Mouse (Mus musculus) adrenal gland, postnatal 4 days (tissue): ENCODE results near the gene C1qa. TPM values are rescaled to one million over a fixed set of nuclear protein-coding genes. Genes with fewer than 3 reads are reported as not detected.
A peak's percentile ranks its signal among the peaks of the same experiment; 100 is the strongest.

Experiments used
- DNase-seq, 2 experiments: peaks; one replicate each; pipeline ENCODE4 v3.0.0; 2021 to 2022; ENCODE audit warnings: low spot score in 2 of 2, mixed read lengths in 2 of 2
- long read RNA-seq, 2 experiments: library from polyadenylated mRNA; stranded (forward); transcript quantifications; one replicate each; pipeline ENCODE4 v2.0.0; 2021
- total RNA-seq, 2 experiments: library from RNA; stranded (reverse); gene quantifications; 2 replicates each; pipeline ENCODE4 v1.2.3; 2021

Gene C1qa
- 10 to 100 TPM; 49.1 to 55.4 TPM for total RNA-seq
- long read RNA-seq, experiment 1, transcript C1qa-201 (3 exons, 1,040 nt), result major isoform, 71 of 77 reads
- long read RNA-seq, experiment 1, partial matches to known transcripts, result 6 of 77 reads
- long read RNA-seq, experiment 1, other reads (novel, unspliced or antisense), result 0 of 77 reads
- long read RNA-seq, experiment 2, transcript C1qa-201 (3 exons, 1,040 nt), result major isoform, 53 of 64 reads
- long read RNA-seq, experiment 2, partial matches to known transcripts, result 4 of 64 reads
- long read RNA-seq, experiment 2, other reads (novel, unspliced or antisense), result 7 of 64 reads

DNA sequence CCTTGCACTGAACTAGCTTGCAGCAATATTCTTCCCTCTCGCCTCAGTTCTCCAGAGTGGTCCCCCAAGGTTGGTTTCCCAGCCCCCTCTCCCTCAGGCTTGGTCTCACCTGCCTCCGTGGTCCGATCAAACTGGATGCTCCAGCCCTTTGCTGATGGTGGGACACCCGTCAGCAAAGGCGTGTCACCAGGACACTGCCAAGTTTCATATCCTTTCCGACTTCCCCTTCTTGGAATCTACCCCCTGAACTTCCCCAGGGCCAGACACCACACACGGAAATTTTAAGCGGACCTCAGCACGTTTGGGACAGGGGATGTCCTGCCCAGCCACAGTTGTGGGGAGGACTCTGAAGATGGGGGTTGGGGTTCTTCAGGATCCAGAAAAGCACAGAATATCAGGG lies at the start of gene C1qa:
TSS of gene C1qa (minus strand) at position 167 of the 400 bp plus-strand sequence.
- DNase-seq, result no peak

DNA sequence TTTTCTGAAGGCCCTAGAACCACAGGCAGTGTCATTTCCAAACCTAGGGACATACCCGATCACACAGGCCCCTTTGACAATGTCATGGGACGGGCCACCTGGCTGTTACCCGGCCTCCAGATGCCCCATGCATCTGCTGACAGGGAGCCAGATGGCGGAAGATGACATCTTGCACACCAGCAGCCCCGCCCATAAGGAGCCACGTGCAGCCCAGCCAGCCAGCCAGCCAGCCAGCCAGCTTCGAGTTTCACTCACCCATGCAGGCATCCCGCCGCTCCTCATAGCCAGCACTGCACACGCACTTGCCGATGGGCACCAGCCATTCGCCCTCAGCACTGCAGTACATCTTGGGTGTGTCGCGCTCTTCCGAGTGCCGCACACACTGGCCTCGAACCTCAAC lies 46.8 kb upstream of the C1qa start:
- no peak for DNase-seq

DNA sequence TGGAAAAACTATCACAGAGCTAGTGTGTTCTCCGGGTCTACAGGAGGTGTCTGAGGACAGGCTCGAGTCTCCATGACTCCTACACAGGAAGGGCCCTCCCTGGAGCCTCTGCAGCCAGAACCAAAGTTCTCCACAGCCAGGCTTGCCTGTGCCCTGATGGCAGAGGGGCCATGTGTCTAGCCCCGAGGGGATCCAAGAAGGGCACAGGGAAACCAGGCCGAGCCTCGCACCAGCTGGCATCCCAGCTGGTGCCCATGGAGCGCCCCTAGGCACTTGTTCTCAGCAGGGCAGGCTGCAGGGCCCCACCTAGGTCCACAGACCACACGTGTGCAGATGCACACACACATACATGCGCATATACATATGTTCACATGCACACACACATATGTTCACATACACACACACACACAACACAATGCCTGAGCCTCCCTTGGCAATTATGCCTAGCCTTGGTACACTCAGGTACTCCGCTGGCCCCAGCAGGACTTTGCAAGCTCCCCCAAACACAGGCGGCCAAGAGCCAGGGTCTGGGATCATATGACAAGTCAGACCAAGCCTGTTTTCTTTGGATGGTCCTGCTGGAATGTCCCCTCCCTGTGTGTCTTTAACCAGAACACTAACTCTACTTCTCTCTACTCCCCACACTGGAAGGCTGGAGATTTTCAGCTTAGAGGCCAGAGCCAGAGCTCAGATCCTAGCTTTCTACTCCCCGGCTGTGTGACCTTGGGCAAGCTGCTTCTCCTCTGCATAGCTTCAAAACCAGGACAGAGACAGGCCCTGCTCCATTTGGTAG lies 46.2 kb upstream of the C1qa start:
- no peak for DNase-seq

DNA sequence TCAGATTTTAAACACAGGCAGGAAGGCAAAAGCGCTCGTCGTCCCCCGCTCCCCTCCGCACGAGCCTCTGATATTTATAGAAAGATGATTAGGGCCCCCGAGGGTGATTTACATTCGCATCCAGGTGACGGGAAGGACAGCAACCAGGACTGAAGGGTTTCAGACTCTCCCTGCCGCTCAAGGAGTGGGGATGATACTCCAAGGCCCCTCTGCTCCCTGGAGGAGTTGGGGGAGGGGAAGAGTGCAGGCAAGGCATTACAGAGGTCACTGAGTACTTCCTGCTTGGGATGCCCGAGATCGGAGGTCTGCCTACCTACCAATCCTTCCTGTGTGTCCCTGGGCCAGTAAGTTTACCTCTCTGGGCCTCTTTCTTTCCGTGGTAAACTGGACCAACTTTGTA lies 44.6 kb upstream of the C1qa start:
- DNase-seq, result no peak

DNA sequence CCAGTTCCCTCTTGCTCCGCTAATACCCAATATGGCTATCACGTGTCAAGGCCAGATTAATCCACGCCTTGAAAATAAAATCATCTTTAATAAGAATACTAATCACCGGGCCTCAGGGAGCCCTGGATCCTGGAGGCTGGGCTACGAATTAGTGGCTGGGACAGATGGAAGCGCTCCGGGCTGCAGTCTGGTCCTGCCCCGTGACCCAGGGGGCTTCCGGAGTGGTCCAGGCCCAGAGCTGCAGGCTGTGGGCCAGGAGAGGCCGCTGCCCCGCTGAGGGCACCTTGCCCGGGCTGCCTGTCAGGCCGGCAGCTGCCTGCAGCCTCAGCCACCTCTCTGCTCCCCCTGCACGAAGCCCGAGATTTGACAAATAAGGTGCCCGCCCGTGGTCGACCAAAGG lies 44.2 kb upstream of the C1qa start:
- no peak for DNase-seq

DNA sequence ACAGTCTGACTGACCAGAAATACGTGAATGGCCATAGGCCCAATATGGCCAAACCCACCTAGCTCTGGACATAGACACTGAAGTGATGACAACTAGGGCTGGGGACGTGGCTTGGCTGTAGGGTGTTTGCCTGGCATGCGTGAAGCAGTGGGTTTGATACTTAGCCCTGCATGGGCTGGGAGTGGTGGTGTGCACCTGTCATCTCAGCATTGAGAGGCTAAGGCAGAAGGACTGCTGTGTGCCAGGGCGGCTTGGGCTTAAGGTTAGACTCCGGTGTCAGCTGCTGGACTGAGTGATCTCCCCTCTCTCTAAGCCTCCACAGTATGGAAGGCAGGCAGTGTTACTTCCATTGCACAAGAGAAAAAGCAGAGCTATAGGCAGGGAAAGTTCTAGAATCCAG lies 39.3 kb upstream of the C1qa start:
- no peak for DNase-seq

DNA sequence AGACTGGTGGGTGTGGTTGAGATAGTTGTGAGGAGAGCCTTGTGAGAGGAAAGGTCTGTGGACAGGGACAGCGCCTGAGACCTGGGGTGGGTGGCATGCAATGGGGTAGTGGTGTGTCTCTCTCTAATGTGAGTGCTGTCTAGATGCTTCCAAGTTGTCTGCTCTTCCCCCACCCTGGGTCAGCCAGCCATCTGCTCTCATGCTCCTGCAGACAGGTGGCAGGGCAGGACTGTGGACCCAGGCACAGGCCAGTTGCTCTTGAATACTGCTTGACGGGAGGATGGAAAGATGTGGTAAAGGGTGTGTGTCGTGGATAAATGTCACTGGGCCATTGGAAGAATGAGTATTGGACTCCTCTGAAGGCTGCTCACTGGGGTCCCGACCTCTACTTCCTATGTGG lies 38.7 kb upstream of the C1qa start:
- no peak for DNase-seq

DNA sequence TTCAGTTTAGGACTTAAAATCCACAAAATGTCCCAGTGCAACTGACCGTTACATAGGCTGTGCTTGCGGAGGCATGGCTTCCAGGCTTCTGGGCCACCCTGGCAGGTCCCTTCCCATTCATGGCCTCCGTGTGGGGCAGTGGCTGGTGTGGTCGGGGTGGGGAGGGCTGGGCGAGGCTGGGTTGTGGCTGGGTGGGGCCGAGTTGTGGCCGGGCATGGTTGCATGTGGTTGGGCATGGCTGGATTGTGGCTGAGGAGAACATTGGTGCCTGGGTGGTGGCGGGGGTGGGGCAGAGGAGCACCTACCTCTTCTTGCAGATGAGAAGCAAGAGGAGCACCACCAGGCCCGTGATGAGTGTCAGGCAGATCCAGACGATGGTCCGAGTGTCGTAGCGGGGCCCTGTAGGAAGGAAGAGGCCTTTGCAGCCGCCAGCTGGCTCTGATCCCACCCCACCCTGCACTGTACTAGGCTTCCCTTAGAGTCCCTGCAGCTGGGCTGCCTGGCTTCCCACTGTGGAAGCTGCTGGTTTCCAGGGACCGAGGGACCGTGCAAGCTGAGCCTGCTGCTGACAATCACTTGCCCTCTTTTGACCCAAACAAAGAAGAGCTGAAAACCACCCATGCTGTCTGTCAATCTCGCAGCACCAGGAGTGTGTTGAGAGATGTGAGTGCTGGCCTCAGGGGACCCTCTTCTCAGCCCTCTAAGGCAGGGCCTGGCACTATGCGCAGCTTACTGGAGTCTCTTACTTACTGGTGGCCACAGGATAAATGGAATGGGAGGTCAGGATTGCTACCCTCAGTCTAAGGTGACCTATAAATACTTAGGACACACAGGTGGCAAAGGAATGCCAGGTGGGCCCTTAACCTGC lies 36.4 kb upstream of the C1qa start:
- no peak for DNase-seq

DNA sequence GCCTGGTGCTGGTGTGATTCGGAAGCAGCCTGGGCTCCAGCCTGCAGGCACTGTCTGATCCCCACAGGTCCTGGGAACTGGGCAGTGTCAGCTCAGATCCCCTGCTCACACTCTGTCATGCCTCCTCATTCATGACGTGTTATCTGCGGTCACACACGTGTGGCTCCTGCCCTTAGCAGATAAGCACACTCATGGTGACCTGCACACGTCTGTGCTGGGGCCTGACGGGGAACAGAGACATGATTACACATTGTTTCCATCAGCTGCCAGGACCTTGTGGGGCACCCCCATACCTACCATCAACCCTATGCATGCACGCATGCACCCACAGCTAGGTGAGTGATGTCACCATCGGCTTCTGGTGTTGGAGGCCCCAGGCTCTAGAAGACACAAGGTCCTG lies 31.9 kb upstream of the C1qa start:
- DNase-seq, result no peak

DNA sequence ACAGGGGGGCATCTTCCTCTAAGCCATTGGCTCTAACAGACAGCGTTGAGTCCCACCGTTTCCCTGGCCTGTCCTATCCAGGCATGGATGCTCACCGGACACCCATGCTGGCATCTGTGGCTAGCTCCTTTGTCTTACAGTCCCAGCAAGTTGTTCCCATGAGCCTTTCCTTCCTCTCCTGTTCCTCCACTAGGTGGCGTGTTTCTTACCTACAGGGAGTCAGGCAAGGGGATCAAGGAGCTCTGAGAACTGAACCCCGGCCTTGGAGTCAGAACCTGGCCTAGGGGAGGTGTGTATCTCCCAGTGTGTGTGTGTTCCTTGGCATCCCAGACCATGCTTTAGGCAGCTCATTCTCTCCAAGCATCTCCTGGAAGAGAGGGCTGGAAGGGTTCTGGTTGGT lies 30.3 kb upstream of the C1qa start:
- DNase-seq, result no peak

DNA sequence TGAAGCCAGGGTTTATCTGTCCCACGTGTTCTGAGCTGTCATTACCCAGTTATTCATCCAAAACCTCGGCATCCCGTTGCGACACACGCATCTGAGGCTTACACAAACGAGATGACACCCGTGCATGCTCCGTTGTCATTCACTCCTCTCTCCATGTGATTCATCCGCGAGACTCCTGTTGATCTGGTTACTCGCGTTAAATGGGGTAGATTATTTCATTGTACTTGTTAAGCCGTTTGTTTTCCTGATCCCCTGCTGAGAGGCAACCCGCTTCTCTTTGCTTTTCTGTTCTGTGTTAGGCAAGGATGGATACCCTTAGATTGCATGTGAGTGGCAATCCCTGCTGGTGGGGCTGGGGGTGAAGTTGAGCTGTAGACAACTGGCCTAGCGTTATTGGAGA lies 27.2 kb upstream of the C1qa start:
- no peak for DNase-seq

DNA sequence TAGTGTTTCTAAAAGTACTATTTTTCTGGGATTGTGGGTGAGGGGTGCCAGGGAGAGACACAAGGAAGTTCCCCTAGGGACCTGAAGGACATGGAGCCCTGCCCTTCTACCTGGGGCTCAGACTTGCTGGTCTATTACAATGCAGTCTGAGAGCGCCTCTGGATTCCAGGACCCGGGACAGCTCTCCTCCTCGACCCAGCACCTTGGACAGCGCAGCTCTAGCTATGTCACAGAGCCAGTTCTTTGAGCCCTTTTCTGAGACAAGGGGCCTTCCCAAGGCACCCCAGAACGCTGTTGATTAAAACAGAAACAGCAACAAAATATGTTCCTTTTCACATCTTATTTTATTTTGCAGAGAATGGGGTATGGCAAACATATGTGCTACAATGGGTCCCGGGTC lies 25.9 kb upstream of the C1qa start:
- DNase-seq, result peak; percentile 53 to 55

DNA sequence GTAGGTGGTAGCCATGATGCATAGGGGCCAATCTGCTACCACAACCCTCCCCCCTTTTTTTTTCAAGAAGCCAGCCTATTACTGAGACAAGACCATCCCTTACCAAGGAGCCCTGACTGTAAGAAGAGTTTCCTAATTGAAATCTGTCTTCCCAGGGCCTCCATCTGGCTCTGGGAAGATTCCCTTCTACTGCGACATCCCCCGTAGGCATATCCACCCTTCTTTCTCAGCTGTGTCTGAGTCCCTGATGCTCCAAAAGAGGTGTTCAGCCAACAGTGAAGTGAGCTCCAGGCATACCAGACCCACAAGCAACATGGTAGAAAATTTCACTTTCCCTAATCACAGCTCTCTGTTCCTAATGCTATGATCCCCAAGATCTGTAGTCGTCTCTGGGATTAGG lies 20.9 kb upstream of the C1qa start:
- DNase-seq, result no peak

DNA sequence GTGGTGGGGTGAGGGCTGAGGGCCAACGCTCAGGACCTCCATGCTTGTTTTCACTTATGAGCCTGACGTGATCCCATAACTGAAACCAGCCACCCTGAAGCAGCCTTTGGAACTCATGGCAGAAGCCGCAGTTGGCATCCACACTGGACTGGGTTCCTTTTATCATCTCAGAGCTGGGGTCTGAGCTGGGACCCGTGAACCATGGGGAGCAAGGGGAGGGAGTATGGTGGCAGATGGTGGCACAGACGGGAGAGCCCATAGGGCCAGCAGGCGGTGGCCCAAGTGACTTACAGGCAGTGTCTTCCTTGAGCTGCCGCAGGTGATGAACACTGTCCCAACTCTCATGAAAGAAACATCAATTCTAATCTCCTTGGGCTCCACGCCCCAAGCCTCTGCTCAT lies 20.2 kb upstream of the C1qa start:
- no peak for DNase-seq

DNA sequence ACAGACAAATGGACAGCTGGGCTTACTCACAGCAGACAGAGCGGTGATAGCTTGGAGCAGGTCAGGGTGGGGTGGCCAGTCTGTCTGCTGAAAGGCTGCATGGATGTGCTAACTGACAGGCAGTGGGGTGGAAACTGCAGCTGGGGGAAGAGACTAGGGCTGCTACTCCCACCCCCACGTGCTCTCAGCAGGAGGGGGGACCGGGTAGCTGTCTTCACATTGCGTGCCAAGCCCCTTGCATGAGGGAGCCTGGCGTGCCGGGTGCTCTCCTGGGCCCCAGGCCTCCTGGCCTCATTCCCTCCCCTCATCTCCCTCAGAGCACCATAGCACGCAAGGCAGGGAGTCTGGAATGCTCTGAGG lies 18.5 kb upstream of the C1qa start:
- DNase-seq, result no peak

DNA sequence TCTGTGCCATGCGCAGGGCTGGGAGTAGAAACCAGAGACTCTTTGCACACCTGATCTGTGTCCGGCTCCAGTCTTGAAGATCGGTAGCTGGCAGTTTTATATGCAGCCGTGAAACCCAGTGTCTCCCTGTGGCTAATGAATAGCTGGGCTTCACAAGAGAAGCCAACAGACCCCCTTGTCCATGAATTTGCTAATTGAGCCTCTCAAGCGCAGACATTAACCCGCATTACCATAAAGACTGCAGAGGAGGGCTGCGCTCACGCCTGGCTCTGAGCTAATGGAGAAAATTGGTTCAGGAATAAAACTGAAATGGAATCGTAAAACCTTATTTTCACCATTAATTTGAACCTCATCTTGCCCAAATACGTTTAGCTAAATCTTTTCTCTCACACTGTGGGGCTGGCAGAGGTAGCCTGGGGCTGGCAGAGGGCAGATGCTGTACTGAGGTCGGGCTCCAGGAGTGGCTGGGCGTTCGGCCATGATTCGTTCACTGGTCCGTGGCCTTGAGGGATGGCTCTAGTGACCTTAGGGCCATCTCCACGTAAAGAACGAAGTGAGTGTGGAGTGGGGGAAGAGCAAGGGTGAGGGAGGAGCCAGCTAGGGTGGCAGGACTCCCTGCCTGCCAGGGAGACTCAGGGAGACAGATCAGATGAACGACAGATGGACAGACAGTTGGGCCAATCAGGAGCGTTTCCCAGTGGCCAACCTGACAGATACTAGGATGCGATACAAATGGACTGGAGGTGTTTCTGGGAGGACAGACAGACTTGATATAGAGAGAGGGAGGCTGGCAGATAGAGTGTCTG lies 18.0 kb upstream of the C1qa start:
- no peak for DNase-seq

DNA sequence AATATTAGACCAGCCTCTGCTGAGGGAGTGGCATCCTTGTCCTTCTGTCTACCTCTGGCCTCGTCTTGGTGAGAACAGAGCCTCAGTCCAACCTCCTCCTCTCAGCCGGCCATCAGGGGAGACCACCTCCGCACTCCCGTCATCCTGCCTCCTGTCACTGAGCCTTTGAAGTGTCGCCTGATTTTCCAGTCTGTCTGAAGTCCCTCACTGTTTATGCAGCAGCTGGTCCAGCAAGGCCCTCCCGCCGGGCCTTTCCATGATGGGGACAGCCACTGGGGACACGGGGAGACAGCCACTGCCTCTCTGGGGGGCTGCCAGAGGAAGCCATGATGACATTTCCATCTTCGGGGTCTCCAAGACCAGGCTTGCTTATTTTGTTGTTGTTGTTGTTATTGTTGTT lies 14.2 kb upstream of the C1qa start:
- DNase-seq, result no peak

DNA sequence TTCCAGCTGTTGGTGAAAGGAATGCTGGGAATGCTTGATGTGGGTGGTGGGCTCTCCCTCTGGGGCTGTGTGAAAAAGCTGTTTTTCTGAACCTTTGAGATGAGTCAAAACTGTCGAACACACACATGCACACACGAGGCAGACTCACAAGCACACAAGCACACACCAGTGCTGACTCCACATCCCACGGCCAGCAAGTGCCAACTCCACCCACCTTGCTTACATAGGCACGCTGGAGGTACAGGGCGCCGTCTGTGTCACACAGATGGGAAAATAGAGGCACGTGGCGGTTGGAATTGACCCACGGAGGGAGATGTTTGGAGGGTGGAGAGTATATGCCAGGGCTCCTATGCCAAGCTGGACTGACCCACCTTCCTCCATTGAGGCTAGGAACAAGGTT lies 13.2 kb upstream of the C1qa start:
- no peak for DNase-seq

DNA sequence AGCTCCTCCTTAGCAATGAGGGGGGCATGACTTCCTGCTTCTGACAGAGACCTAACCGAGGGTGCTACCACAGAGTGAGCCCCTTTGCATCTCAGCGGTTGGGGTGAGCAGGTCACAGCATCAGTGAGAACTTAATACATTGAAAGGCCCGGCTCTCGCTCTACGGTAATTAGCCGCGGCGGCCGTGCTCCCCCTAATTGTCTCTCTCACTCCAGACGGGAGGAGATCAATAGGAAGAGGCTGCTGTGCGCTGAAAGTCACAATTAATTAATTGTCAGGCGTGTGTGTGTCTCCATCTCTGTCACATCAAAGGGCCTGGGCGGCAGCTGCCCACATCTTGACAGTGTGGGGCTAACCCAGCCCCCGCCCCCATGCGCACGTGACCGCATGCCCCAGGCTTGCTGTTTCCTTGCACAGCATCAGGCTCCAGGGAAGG lies 12.6 kb upstream of the C1qa start:
- DNase-seq, result no peak

DNA sequence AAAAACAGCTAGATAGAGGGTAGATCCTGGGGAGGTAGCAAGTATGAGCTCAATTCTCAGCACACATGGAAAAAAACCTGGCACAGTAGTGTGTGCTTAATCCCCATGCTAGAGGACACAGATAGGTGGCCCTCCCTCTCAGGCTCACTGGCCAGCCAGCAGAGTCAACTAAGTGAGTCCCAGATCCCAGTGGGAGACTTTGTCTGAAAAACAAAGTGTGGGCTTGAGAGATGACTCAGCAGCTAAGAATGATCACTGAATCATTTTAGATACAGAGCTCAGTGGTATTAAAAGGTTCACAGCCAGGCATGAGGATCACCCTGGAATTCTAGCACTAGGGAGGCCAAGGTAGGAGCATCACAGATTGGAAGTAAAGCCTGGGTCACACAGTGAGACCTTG lies 9.2 kb upstream of the C1qa start:
- DNase-seq, result no peak

DNA sequence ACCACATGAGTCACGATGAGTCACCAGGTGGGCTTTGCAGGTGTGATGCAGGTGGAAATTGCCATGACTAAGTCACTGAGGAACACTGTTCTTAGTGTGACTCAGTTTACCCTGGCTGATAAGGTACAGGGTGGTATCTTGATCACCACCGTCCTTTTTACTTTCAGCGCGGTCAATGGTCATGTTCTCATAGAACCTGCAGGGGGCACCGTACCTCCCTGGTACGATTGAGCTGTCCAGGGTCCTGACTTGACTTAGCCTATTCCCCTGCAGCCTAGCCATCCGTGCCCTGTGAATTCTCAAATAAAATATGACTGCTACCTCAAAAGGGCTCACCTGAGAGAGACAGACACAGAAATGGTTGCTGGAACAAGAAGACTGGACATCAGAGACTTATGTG lies 8.4 kb upstream of the C1qa start:
- peak in 1 of 2 experiments; percentile 25 for DNase-seq
